Mouse (Mus musculus) mature B cell (primary cell): ENCODE results near the gene Dazap1.

Experiments used
- in situ Hi-C: fragments of 300-500 bp; cut with MboI; formaldehyde crosslinking; loops from 2 replicates; pipeline ENCODE4 v1.14.3; 2019

The Dazap1 gene

GRCm38 (mm10) chr10:80271186-80271843 is 10.0 kb downstream of the Dazap1 start:
- in situ Hi-C loops = no loop called here

- in situ Hi-C loops = no loop called here
Observed at GRCm38 (mm10) chr10:80271870-80272585, 10.7 kb downstream of the Dazap1 start.

- in situ Hi-C loops = no loop called here
Observed at GRCm38 (mm10) chr10:80273847-80274246, 12.6 kb downstream of the Dazap1 start.

GRCm38 (mm10) chr10:80276238-80276637 is 15.0 kb downstream of the Dazap1 start:
- in situ Hi-C loops = no loop called here

GRCm38 (mm10) chr10:80278390-80278789 is 17.1 kb downstream of the Dazap1 start:
- in situ Hi-C loops = no loop called here

GRCm38 (mm10) chr10:80279273-80279672 is 18.0 kb downstream of the Dazap1 start:
- in situ Hi-C loops = no loop called here

- in situ Hi-C loops = no loop called here
Observed at GRCm38 (mm10) chr10:80281304-80281703, 20.0 kb downstream of the Dazap1 start.

- in situ Hi-C loops = no loop called here
Observed at GRCm38 (mm10) chr10:80281921-80282371, 20.7 kb downstream of the Dazap1 start.

- in situ Hi-C loops = no loop called here
Observed at GRCm38 (mm10) chr10:80282481-80283441, 21.5 kb downstream of the Dazap1 start.

GRCm38 (mm10) chr10:80285222-80286070 is 24.2 kb downstream of the Dazap1 start:
- in situ Hi-C loops = no loop called here

- in situ Hi-C loops = no loop called here
Observed at GRCm38 (mm10) chr10:80288097-80288496, 26.8 kb downstream of the Dazap1 start.

- in situ Hi-C loops = no loop called here
Observed at GRCm38 (mm10) chr10:80288657-80289056, 27.4 kb downstream of the Dazap1 start.

GRCm38 (mm10) chr10:80292251-80293146 is 31.2 kb downstream of the Dazap1 start, which contains the start of gene Rps15:
TSS of gene Rps15 (plus strand) at chr10:80292453.
- in situ Hi-C loops = no loop called here

GRCm38 (mm10) chr10:80293325-80293724 is 32.0 kb downstream of the Dazap1 start:
- in situ Hi-C loops = no loop called here

- in situ Hi-C loops = no loop called here
Observed at GRCm38 (mm10) chr10:80294311-80294710, 33.0 kb downstream of the Dazap1 start.

GRCm38 (mm10) chr10:80294788-80295303 is 33.6 kb downstream of the Dazap1 start:
- in situ Hi-C loops = no loop called here

GRCm38 (mm10) chr10:80295618-80296425 is 34.5 kb downstream of the Dazap1 start, which contains the start of gene Apc2:
TSS of gene Apc2 (plus strand) at chr10:80295977.
- in situ Hi-C loops = no loop called here

- in situ Hi-C loops = no loop called here
Observed at GRCm38 (mm10) chr10:80296824-80297223, 35.5 kb downstream of the Dazap1 start.
